Mouse (Mus musculus): ENCODE measurements around the gene Tbc1d1. TPM values are rescaled to one million over a fixed set of nuclear protein-coding genes. Genes with fewer than 3 reads are reported as not detected.

Gene Tbc1d1
- total and polyA plus RNA-seq, 3 experiments: 26.0 to 38.6 (median 31.9) TPM

- Histone ChIP-seq H3K9me3 (replicated peaks; ENCODE audit: low read length) (peaks cover 5% of the 10 kb centered on the region), H3K4me3 (replicated peaks in 1 of 3; ENCODE audit: low read depth in 2 of 3, low read length in 2 of 3, poor library complexity in 1 of 3) (peak overlapping the region in 1 of 3 experiments; percentile 29), H3K79me2 (replicated peaks; ENCODE audit: control insufficient read depth, extremely low read depth, insufficient read depth, poor library complexity, severe bottlenecking) (no peaks in the 10 kb centered on the region; the same call in 1 of the 2 replicates), H3K27ac (ENCODE audit: insufficient read depth, low read depth) (no peak overlapping the region), H3K27me3 (replicated peaks) (no peaks in the 10 kb centered on the region), H3K36me3 (replicated peaks in 1 of 2; ENCODE audit: control insufficient read depth in 1 of 2, insufficient read depth in 1 of 2, low read length in 1 of 2) (peaks cover 0 to 35% of the 10 kb centered on the region in 2 experiments), H3K4me1 (ENCODE audit: control insufficient read depth in 1 of 2, insufficient read depth in 2 of 2) (peaks cover 15 to 50% of the 10 kb centered on the region in 2 experiments), H3K4me2 (ENCODE audit: insufficient read depth, low read depth, poor library complexity, severe bottlenecking) (no peak overlapping the region), H3K9ac (ENCODE audit: insufficient read depth, low read depth) (no peak overlapping the region)
- dilution Hi-C loops (cut with MboI; ENCODE audit: extremely low pct_ligation_motif_present, extremely low pct_unique_long_range_greater_than_20kb, low sequenced_read_pairs) (no loop called here), in situ Hi-C loops (cut with MboI; ENCODE audit: low pct_ligation_motif_present, low pct_unique_long_range_greater_than_20kb, low sequenced_read_pairs) (no loop called here)
- no peak for TF ChIP-seq IRF4 (IDR thresholded peaks at IDR 0.05; ENCODE audit: low read depth, low read length)
- no peak for TF ChIP-seq HCFC1 (IDR thresholded peaks at IDR 0.05; ENCODE audit: low read depth, low read length)
- DNase-seq (ENCODE audit: extremely low read depth): no peak
Measured at GRCm38 (mm10) chr5:64217256-64217655, 61.2 kb downstream of the Tbc1d1 start.

DNA sequence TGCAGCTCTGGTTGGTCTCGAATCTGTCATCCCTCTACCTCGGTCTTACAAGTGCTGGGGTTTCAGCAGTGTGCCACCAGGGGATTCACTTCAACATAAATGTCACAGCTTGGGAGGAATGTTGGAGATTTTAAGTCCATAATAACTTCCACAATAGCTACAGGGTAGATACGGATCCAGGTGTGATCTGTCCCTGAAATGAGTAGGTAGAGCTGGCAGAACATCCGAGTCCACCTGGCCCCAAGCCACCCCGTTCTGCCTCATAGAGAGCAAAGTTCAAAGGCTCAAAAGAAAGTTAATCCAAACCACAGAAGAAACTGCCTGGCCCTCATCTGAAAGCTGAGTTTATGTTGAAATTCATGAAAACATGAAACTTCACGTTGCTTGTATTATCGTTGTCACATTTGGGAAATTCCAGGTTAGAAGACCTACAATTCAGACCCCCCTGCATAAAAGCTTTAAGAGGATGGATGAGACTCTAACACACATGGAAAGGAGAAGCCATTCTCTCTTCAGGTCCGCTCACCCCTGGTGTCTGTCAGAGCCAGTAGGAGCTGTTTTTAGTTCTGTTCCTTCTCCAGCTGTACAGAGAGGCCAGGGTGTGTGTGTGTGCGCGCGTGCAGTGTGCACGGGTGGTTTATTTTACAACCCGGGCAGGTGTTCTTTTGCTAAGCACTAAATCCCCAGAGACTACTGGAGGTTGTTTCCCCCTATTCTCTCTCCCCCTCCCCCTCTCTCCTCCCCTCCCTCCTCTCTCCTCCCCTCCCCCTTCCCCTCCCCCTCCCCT, 61.9 kb downstream of the Tbc1d1 start:
- Histone ChIP-seq H3K4me2 (ENCODE audit: insufficient read depth, low read depth, poor library complexity, severe bottlenecking) (0 out of 2 replicates have a peak overlapping the region, but pooled peaks have one; percentile 6), H3K9ac (ENCODE audit: insufficient read depth, low read depth) (no peak overlapping the region), H3K27ac (ENCODE audit: insufficient read depth, low read depth) (no peak overlapping the region), H3K36me3 (replicated peaks in 1 of 2; ENCODE audit: control insufficient read depth in 1 of 2, insufficient read depth in 1 of 2, low read length in 1 of 2) (peaks cover 0 to 38% of the 10 kb centered on the region in 2 experiments), H3K27me3 (replicated peaks) (no peaks in the 10 kb centered on the region), H3K9me3 (replicated peaks; ENCODE audit: low read length) (peaks cover 5% of the 10 kb centered on the region), H3K4me1 (ENCODE audit: control insufficient read depth in 1 of 2, insufficient read depth in 2 of 2) (peaks cover 15 to 42% of the 10 kb centered on the region in 2 experiments), H3K4me3 (replicated peaks in 1 of 3; ENCODE audit: low read depth in 2 of 3, low read length in 2 of 3, poor library complexity in 1 of 3) (no peak overlapping the region), H3K79me2 (replicated peaks; ENCODE audit: control insufficient read depth, extremely low read depth, insufficient read depth, poor library complexity, severe bottlenecking) (no peaks in the 10 kb centered on the region; the same call in 1 of the 2 replicates)
- in situ Hi-C loops (cut with MboI; ENCODE audit: low pct_ligation_motif_present, low pct_unique_long_range_greater_than_20kb, low sequenced_read_pairs): no loop called here
- dilution Hi-C loops (cut with MboI; ENCODE audit: extremely low pct_ligation_motif_present, extremely low pct_unique_long_range_greater_than_20kb, low sequenced_read_pairs): no loop called here
- TF ChIP-seq UBTF (IDR thresholded peaks at IDR 0.05; ENCODE audit: low read depth, low read length): no peak
- TF ChIP-seq CHD2 (IDR thresholded peaks at IDR 0.05; ENCODE audit: low read length): 0 out of 2 replicates have a peak, but pooled peaks have one; percentile 11
- peak; percentile 66 for TF ChIP-seq ETS1 (conservative IDR thresholded peaks at IDR 0.05; ENCODE audit: low read depth, low read length)
- peak; percentile 12; the same call in 1 of the 2 replicates for TF ChIP-seq EP300 (IDR thresholded peaks at IDR 0.05; ENCODE audit: low read length)
- TF ChIP-seq CHD1 (IDR thresholded peaks at IDR 0.05; ENCODE audit: low read depth, low read length): no peak
- TF ChIP-seq BHLHE40 (IDR thresholded peaks at IDR 0.05; ENCODE audit: low read depth, low read length): peak; percentile 93
- peak; percentile 40; the same call in 1 of the 2 replicates for TF ChIP-seq TCF12 (IDR thresholded peaks at IDR 0.05; ENCODE audit: low read depth, low read length)
- TF ChIP-seq PAX5 (IDR thresholded peaks at IDR 0.05; ENCODE audit: low read length): no peak
- 0 out of 2 replicates have a peak, but pooled peaks have one; percentile 37 for TF ChIP-seq MEF2A (IDR thresholded peaks at IDR 0.05; ENCODE audit: borderline replicate concordance, low read depth, low read length)
- no peak for DNase-seq (ENCODE audit: extremely low read depth)

DNA sequence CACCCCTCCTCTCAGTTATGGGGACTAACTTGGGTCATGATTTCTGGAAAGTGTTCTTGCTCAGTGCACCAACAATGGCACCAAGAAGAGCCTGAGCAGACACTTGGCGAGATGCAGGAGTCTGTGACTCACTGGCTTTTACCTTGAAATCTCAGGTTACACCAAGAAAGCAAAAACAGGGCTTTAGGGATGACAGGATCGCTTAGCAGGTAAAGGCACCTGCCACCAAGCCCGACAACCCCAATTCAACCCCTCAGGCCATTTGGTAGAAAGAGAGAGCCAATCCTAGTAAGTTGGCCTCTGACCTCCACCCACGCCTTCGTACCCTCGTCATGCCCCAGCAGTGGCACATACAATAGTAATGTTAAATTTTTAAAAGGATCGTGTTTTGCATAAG, 62.5 kb downstream of the Tbc1d1 start:
- DNase-seq (ENCODE audit: extremely low read depth): no peak
- H3K4me2 ChIP-seq (ENCODE audit: insufficient read depth, low read depth, poor library complexity, severe bottlenecking): no peak overlapping the region
- H3K27ac ChIP-seq (ENCODE audit: insufficient read depth, low read depth): no peak overlapping the region
- H3K9ac ChIP-seq (ENCODE audit: insufficient read depth, low read depth): no peak overlapping the region
- no peaks in the 10 kb centered on the region for H3K27me3 ChIP-seq (replicated peaks)
- peaks cover 0 to 38% of the 10 kb centered on the region in 2 experiments for H3K36me3 ChIP-seq (replicated peaks in 1 of 2; ENCODE audit: control insufficient read depth in 1 of 2, insufficient read depth in 1 of 2, low read length in 1 of 2)
- no peaks in the 10 kb centered on the region; the same call in 1 of the 2 replicates for H3K79me2 ChIP-seq (replicated peaks; ENCODE audit: control insufficient read depth, extremely low read depth, insufficient read depth, poor library complexity, severe bottlenecking)
- no peak overlapping the region for H3K4me3 ChIP-seq (replicated peaks in 1 of 3; ENCODE audit: low read depth in 2 of 3, low read length in 2 of 3, poor library complexity in 1 of 3)
- H3K9me3 ChIP-seq (replicated peaks; ENCODE audit: low read length): peaks cover 5% of the 10 kb centered on the region
- peaks cover 15 to 38% of the 10 kb centered on the region in 2 experiments for H3K4me1 ChIP-seq (ENCODE audit: control insufficient read depth in 1 of 2, insufficient read depth in 2 of 2)
- TF ChIP-seq CHD2 (IDR thresholded peaks at IDR 0.05; ENCODE audit: low read length) (0 out of 2 replicates have a peak, but pooled peaks have one; percentile 2), GABPA (IDR thresholded peaks at IDR 0.05; ENCODE audit: insufficient replicate concordance, low read depth, low read length) (no peak)
- dilution Hi-C loops (cut with MboI; ENCODE audit: extremely low pct_ligation_motif_present, extremely low pct_unique_long_range_greater_than_20kb, low sequenced_read_pairs) (no loop called here), in situ Hi-C loops (cut with MboI; ENCODE audit: low pct_ligation_motif_present, low pct_unique_long_range_greater_than_20kb, low sequenced_read_pairs) (no loop called here)
